Mouse (Mus musculus) liver, embryonic 16.5 days (tissue): ENCODE data around the gene Txndc2. TPM values are rescaled to one million over a fixed set of nuclear protein-coding genes. Genes with fewer than 3 reads are reported as not detected.
"Not testable (repeated sequence)": the region's sequence is repeated elsewhere in the genome, so short reads cannot be mapped to it uniquely, and the experiment has no call there.

Experiments
- ATAC-seq: fragments of 200-750 bp; cut with Nextera tagmentation; 2 replicates; pipeline ENCODE4 v1.8.0; 2017; ENCODE audit warnings: low read depth, mild to moderate bottlenecking, moderate number of reproducible peaks, moderate library complexity
- H3K27ac ChIP-seq: fragments of 300-500 bp; sonication (generic); 2 replicates; pipeline ENCODE4 v1.5.1; 2014; ENCODE audit warnings: mild to moderate bottlenecking, low read length
- H3K27me3 ChIP-seq: fragments of 300-500 bp; sonication (generic); 2 replicates; pipeline ENCODE4 v1.6.1; 2014; ENCODE audit warnings: low read depth, low read length, mixed read lengths; ENCODE audit not compliant: control insufficient read depth, insufficient read depth
- H3K36me3 ChIP-seq: fragments of 300-500 bp; sonication (generic); 2 replicates; pipeline ENCODE4 v1.6.1; 2014; ENCODE audit warnings: mild to moderate bottlenecking; ENCODE audit not compliant: control insufficient read depth, insufficient read depth
- H3K4me1 ChIP-seq: fragments of 300-500 bp; sonication (generic); 2 replicates; pipeline ENCODE4 v1.6.1; 2014; ENCODE audit warnings: low read depth, low read length, mixed read lengths; ENCODE audit not compliant: control insufficient read depth
- H3K4me2 ChIP-seq: fragments of 300-500 bp; sonication (generic); 2 replicates; pipeline ENCODE4 v1.6.1; 2014; ENCODE audit warnings: low read depth, low read length, mixed read lengths
- H3K4me3 ChIP-seq: fragments of 300-500 bp; sonication (generic); 2 replicates; pipeline ENCODE4 v1.5.1; 2014; ENCODE audit warnings: low read depth, mild to moderate bottlenecking, low read length
- H3K9ac ChIP-seq: fragments of 300-500 bp; sonication (generic); 2 replicates; pipeline ENCODE4 v1.6.1; 2014; ENCODE audit warnings: low read depth, low read length
- H3K9me3 ChIP-seq: fragments of 300-500 bp; sonication (generic); replicated peaks from 2 replicates; pipeline ENCODE4 v1.6.1; 2016; ENCODE audit warnings: low read length; ENCODE audit not compliant: control insufficient read depth
- WGBS: fragments of 180-500 bp; shearing (Covaris S2); extraction: QIAGEN DNeasy Blood & Tissue Kit; methylation state at CpG from one replicate; pipeline ENCODE4 v1.1.7; 2014; ENCODE audit not compliant: insufficient replicate concordance; 5-methylcytosine and 5-hydroxymethylcytosine counted together
- polyA plus RNA-seq: library from polyadenylated mRNA; unstranded; fragments of >200 nt; fragmentation: Nextera tagmentation; extraction: Ambion mirVana; gene quantifications from 2 replicates; pipeline ENCODE4 v1.2.1, GENCODE M21; 2015

The Txndc2 gene
- polyA plus RNA-seq, 1 experiment from 2014 or later: not detected

GRCm38 (mm10) chr17:65647961-65648360 is 6.0 kb upstream of the Txndc2 start:
- H3K9ac ChIP-seq: no peak overlapping the region
- no peak overlapping the region for H3K4me2 ChIP-seq
- ATAC-seq: no peak
- no peak overlapping the region for H3K4me3 ChIP-seq
- H3K27ac ChIP-seq: no peak overlapping the region
- no peaks in the 10 kb centered on the region for H3K27me3 ChIP-seq
- no peaks in the 10 kb centered on the region for H3K9me3 ChIP-seq
- 45% methylated on average over 5 of the region's 5 CpGs for WGBS
- H3K4me1 ChIP-seq: no peaks in the 10 kb centered on the region
- no peaks in the 10 kb centered on the region for H3K36me3 ChIP-seq

GRCm38 (mm10) chr17:65647226-65647625 is 5.3 kb upstream of the Txndc2 start:
- H3K4me1 ChIP-seq: no peaks in the 10 kb centered on the region
- H3K4me2 ChIP-seq: no peak overlapping the region
- H3K27me3 ChIP-seq: no peaks in the 10 kb centered on the region
- H3K4me3 ChIP-seq: no peak overlapping the region
- H3K9ac ChIP-seq: no peak overlapping the region
- WGBS: 59% methylated on average over 6 of the region's 6 CpGs
- no peak overlapping the region for H3K27ac ChIP-seq
- ATAC-seq: no peak
- H3K9me3 ChIP-seq: no peaks in the 10 kb centered on the region
- H3K36me3 ChIP-seq: no peaks in the 10 kb centered on the region

GRCm38 (mm10) chr17:65643579-65643978 is 1.6 kb upstream of the Txndc2 start:
- Histone ChIP-seq H3K9me3 (no peaks in the 10 kb centered on the region), H3K36me3 (no peaks in the 10 kb centered on the region), H3K4me1 (no peaks in the 10 kb centered on the region), H3K4me2 (no peak overlapping the region), H3K9ac (no peak overlapping the region), H3K4me3 (no peak overlapping the region), H3K27ac (no peak overlapping the region), H3K27me3 (no peaks in the 10 kb centered on the region)
- 66% methylated on average over 5 of the region's 5 CpGs for WGBS
- no peak for ATAC-seq

GRCm38 (mm10) chr17:65643051-65643521 is 1.1 kb upstream of the Txndc2 start:
- H3K27me3 ChIP-seq: no peaks in the 10 kb centered on the region
- H3K4me1 ChIP-seq: no peaks in the 10 kb centered on the region
- 58% methylated on average over 10 of the region's 10 CpGs for WGBS
- no peak overlapping the region for H3K4me3 ChIP-seq
- H3K27ac ChIP-seq: no peak overlapping the region
- no peak overlapping the region for H3K4me2 ChIP-seq
- no peak overlapping the region for H3K9ac ChIP-seq
- no peaks in the 10 kb centered on the region for H3K36me3 ChIP-seq
- H3K9me3 ChIP-seq: no peaks in the 10 kb centered on the region
- no peak for ATAC-seq

GRCm38 (mm10) chr17:65642578-65642991 is 617 bp upstream of the Txndc2 start:
- Histone ChIP-seq H3K4me3 (no peak overlapping the region), H3K4me1 (no peaks in the 10 kb centered on the region), H3K9ac (no peak overlapping the region), H3K27ac (no peak overlapping the region), H3K27me3 (no peaks in the 10 kb centered on the region), H3K9me3 (no peaks in the 10 kb centered on the region), H3K36me3 (no peaks in the 10 kb centered on the region), H3K4me2 (no peak overlapping the region)
- ATAC-seq: no peak
- 74% methylated on average over 5 of the region's 5 CpGs for WGBS

GRCm38 (mm10) chr17:65639144-65639543 is 2.8 kb downstream of the Txndc2 start:
- H3K36me3 ChIP-seq: no peaks in the 10 kb centered on the region
- H3K4me2 ChIP-seq: no peak overlapping the region
- no peak overlapping the region for H3K9ac ChIP-seq
- ATAC-seq: no peak
- no peaks in the 10 kb centered on the region for H3K4me1 ChIP-seq
- no peak overlapping the region for H3K27ac ChIP-seq
- H3K4me3 ChIP-seq: no peak overlapping the region
- WGBS: 55% methylated on average over 1 of the region's 1 CpGs
- no peaks in the 10 kb centered on the region for H3K27me3 ChIP-seq
- H3K9me3 ChIP-seq: no peaks in the 10 kb centered on the region

- Histone ChIP-seq H3K4me1 (no peaks in the 10 kb centered on the region), H3K4me2 (no peak overlapping the region), H3K36me3 (no peaks in the 10 kb centered on the region), H3K4me3 (no peak overlapping the region), H3K9ac (no peak overlapping the region), H3K9me3 (no peaks in the 10 kb centered on the region), H3K27ac (no peak overlapping the region), H3K27me3 (no peaks in the 10 kb centered on the region)
- no peak for ATAC-seq
- 18% methylated on average over 14 of the region's 14 CpGs for WGBS
Measured at GRCm38 (mm10) chr17:65635715-65636360, 6.1 kb downstream of the Txndc2 start.

- 58% methylated on average over 6 of the region's 6 CpGs for WGBS
- Histone ChIP-seq H3K27ac (no peak overlapping the region), H3K9ac (no peak overlapping the region), H3K27me3 (no peaks in the 10 kb centered on the region), H3K4me1 (no peaks in the 10 kb centered on the region), H3K4me2 (no peak overlapping the region), H3K9me3 (no peaks in the 10 kb centered on the region), H3K4me3 (no peak overlapping the region), H3K36me3 (no peaks in the 10 kb centered on the region)
- no peak for ATAC-seq
Measured at GRCm38 (mm10) chr17:65629943-65630342, 12.0 kb downstream of the Txndc2 start.

GRCm38 (mm10) chr17:65628823-65629532 is 13.0 kb downstream of the Txndc2 start:
- H3K9me3 ChIP-seq, H3K4me1 ChIP-seq, H3K9ac ChIP-seq, ATAC-seq, H3K27me3 ChIP-seq, H3K4me2 ChIP-seq, H3K36me3 ChIP-seq, H3K27ac ChIP-seq, H3K4me3 ChIP-seq: not testable (repeated sequence)
- 59% methylated on average over 13 of the region's 13 CpGs for WGBS
